ENCODE assay signal across 9 mouse cellular contexts in genomic region chr8:11559511-11559910, GRCm38 (mm10). TPM values are rescaled to one million over a fixed set of nuclear protein-coding genes. Genes with fewer than 3 reads are reported as not detected.
DNase-seq lines count a peak whose midpoint lies in the region; ATAC-seq and TF ChIP-seq lines count a peak whose summit lies in the region.
"Had no signal": no experiment of that assay in that cellular context is flagged by ENCODE, and none has a peak within 500 bp of the region (broad histone marks: within the 10 kb centered on the region; RNA-seq: fewer than 3 reads in every experiment).

No protein-coding gene starts in this region.

- intact Hi-C loops in heart, postnatal 25 days (cut with DNase I): loop anchor here (10.0 kb wide), 1 partner anchor 245 kb away; the partner anchor contains the start of genes Col4a1 and Col4a2

- no peak for TF ChIP-seq CTCF in hindbrain, postnatal 0 days (IDR thresholded peaks at IDR 0.05; ENCODE audit: low read depth)

- no peak for DNase-seq in heart, embryonic 10.5 days (ENCODE audit: low spot score)
- no peak for DNase-seq in heart, postnatal 25 days (ENCODE audit: low spot score)
- no peak for DNase-seq in lung, postnatal 14 days
- no peak for DNase-seq in hindbrain, postnatal 0 days (ENCODE audit: low spot score)
- no peak for DNase-seq in MN1 (ENCODE audit: low spot score)
- DNase-seq in ovary, adult 18-20 months (ENCODE audit: low spot score): no peak
- DNase-seq: embryo, embryonic 11 days had no signal

- H3K9me3 ChIP-seq in heart, embryonic 10.5 days: no peaks in the 10 kb centered on the region
- no peaks in the 10 kb centered on the region for H3K9me3 ChIP-seq in lung, embryonic 15.5 days
- H3K9me3 ChIP-seq in hindbrain, postnatal 0 days (ENCODE audit: low read length): no peaks in the 10 kb centered on the region
- no peaks in the 10 kb centered on the region for H3K9me3 ChIP-seq in midbrain, embryonic 15.5 days

- H3K27me3 ChIP-seq in heart, embryonic 10.5 days (ENCODE audit: insufficient read depth, poor library complexity, severe bottlenecking): no peaks in the 10 kb centered on the region
- H3K27me3 ChIP-seq in lung, embryonic 15.5 days: no peaks in the 10 kb centered on the region
- H3K27me3 ChIP-seq in hindbrain, postnatal 0 days (ENCODE audit: insufficient read depth, low read length): no peaks in the 10 kb centered on the region
- no peaks in the 10 kb centered on the region for H3K27me3 ChIP-seq in midbrain, embryonic 15.5 days (replicated peaks)

- H3K36me3 ChIP-seq in heart, embryonic 10.5 days: peaks cover 34% of the 10 kb centered on the region
- peaks cover 25% of the 10 kb centered on the region for H3K36me3 ChIP-seq in lung, embryonic 15.5 days
- peaks cover 9% of the 10 kb centered on the region for H3K36me3 ChIP-seq in hindbrain, postnatal 0 days (ENCODE audit: insufficient read depth, low read length)
- peaks cover 18% of the 10 kb centered on the region for H3K36me3 ChIP-seq in midbrain, embryonic 15.5 days (replicated peaks)

- peaks cover 20% of the 10 kb centered on the region for H3K4me1 ChIP-seq in heart, embryonic 10.5 days
- H3K4me1 ChIP-seq in lung, embryonic 15.5 days: peaks cover 19% of the 10 kb centered on the region
- H3K4me1 ChIP-seq in hindbrain, postnatal 0 days (ENCODE audit: insufficient read depth, low read length): peaks cover 10% of the 10 kb centered on the region
- peaks cover 23% of the 10 kb centered on the region for H3K4me1 ChIP-seq in midbrain, embryonic 15.5 days

- H3K9ac ChIP-seq in lung, embryonic 15.5 days: no peak overlapping the region
- H3K9ac ChIP-seq in hindbrain, postnatal 0 days (replicated peaks; ENCODE audit: low read length): no peak overlapping the region
- H3K9ac ChIP-seq in midbrain, embryonic 15.5 days: no peak overlapping the region

- H3K27ac ChIP-seq in heart, embryonic 10.5 days: no peak overlapping the region
- no peak overlapping the region for H3K27ac ChIP-seq in lung, embryonic 15.5 days
- H3K27ac ChIP-seq in hindbrain, postnatal 0 days: no peak overlapping the region
- H3K27ac ChIP-seq in midbrain, embryonic 15.5 days: no peak overlapping the region

- H3K4me3 ChIP-seq in heart, embryonic 10.5 days: peak overlapping the region; percentile 94; the same call in 1 of the 2 replicates
- peak overlapping the region; percentile 94; the same call in 1 of the 2 replicates for H3K4me3 ChIP-seq in lung, embryonic 15.5 days
- H3K4me3 ChIP-seq in hindbrain, postnatal 0 days (ENCODE audit: low read length): no peak overlapping the region
- H3K4me3 ChIP-seq in midbrain, embryonic 15.5 days: no peak overlapping the region

- H3K4me2 ChIP-seq in lung, embryonic 15.5 days: peak overlapping the region; percentile 69
- H3K4me2 ChIP-seq in hindbrain, postnatal 0 days (ENCODE audit: low read depth, low read length): 0 out of 2 replicates have a peak overlapping the region, but pooled peaks have one; percentile 82
- peak overlapping the region; percentile 74; the same call in 1 of the 2 replicates for H3K4me2 ChIP-seq in midbrain, embryonic 15.5 days

- WGBS in heart, embryonic 10.5 days: 56% methylated on average over 3 of the region's 3 CpGs
- WGBS in lung, embryonic 15.5 days: 68% methylated on average over 3 of the region's 3 CpGs
- 80% methylated on average over 3 of the region's 3 CpGs for WGBS in hindbrain, postnatal 0 days
- 75% methylated on average over 3 of the region's 3 CpGs for WGBS in midbrain, embryonic 15.5 days

- no peak for ATAC-seq in lung, embryonic 15.5 days (ENCODE audit: borderline replicate concordance, extremely low read depth, low FRiP score, low TSS enrichment)
- no peak for ATAC-seq in hindbrain, postnatal 0 days
- no peak for ATAC-seq in midbrain, embryonic 15.5 days (replicated peaks)

RNA-seq across cellular contexts. Expression of gene Ing1, which starts 4.1 kb away (rescaled TPM):
- 21.8 and 27.7 TPM in 2 replicates for polyA plus RNA-seq in heart, embryonic 10.5 days (2016; fragmentation: Nextera tagmentation; extraction: Ambion mirVana)
- 10 to 100 TPM; 22.7 TPM for total RNA-seq in heart, postnatal 25 days (2021)
- polyA plus RNA-seq in lung, embryonic 15.5 days (2015; fragmentation: Nextera tagmentation; extraction: Ambion mirVana): 47.4 and 48.1 TPM in 2 replicates
- 12.5 and 19.0 TPM in 2 replicates for total RNA-seq in hindbrain, postnatal 0 days (2014; rRNA removed)
- 36.7 and 38.3 TPM in 2 replicates for polyA plus RNA-seq in hindbrain, postnatal 0 days (2015; fragmentation: Nextera tagmentation; extraction: Ambion mirVana)
- polyA plus RNA-seq in midbrain, embryonic 15.5 days (2015; fragmentation: Nextera tagmentation; extraction: Ambion mirVana): 47.9 and 50.5 TPM in 2 replicates

RNA-seq across cellular contexts. Expression of gene Cars2, which starts 8.9 kb away (rescaled TPM):
- polyA plus RNA-seq in heart, embryonic 10.5 days (2016; fragmentation: Nextera tagmentation; extraction: Ambion mirVana): 24.5 and 27.9 TPM in 2 replicates
- 10 to 100 TPM; 43.5 to 48.1 TPM for total RNA-seq in heart, postnatal 25 days (2021)
- polyA plus RNA-seq in lung, embryonic 15.5 days (2015; fragmentation: Nextera tagmentation; extraction: Ambion mirVana): 23.5 and 24.3 TPM in 2 replicates
- 42.6 and 58.0 TPM in 2 replicates for total RNA-seq in hindbrain, postnatal 0 days (2014; rRNA removed)
- polyA plus RNA-seq in hindbrain, postnatal 0 days (2015; fragmentation: Nextera tagmentation; extraction: Ambion mirVana): 19.3 and 20.7 TPM in 2 replicates
- 21.7 and 23.5 TPM in 2 replicates for polyA plus RNA-seq in midbrain, embryonic 15.5 days (2015; fragmentation: Nextera tagmentation; extraction: Ambion mirVana)

Comparison
In these comparisons a context has a peak if more than half of its experiments do, and no peak if none do; other contexts are left out.
1. H3K4me3 ChIP-seq: peak in heart, embryonic 10.5 days (single experiment) and lung, embryonic 15.5 days (single experiment); none in hindbrain, postnatal 0 days (single experiment) and midbrain, embryonic 15.5 days (single experiment).
2. Peak in every context shown above with its lines, with median percentiles within 50 percentile points of each other: H3K4me2 ChIP-seq.